Mouse (Mus musculus) neutrophil, adult 5-6 weeks (primary cell): Measurements from ENCODE around the gene Sycp1. TPM values are rescaled to one million over a fixed set of nuclear protein-coding genes. Genes with fewer than 3 reads are reported as not detected.

Source experiments
- ATAC-seq: fragments of 151-379, 151-347 bp; 2 replicates; pipeline ENCODE4 v1.8.0; 2017; ENCODE audit warnings: mild to moderate bottlenecking, moderate TSS enrichment; ENCODE audit not compliant: insufficient number of reproducible peaks, poor library complexity, low FRiP score, severe bottlenecking; ENCODE audit errors: extremely low read depth
- total RNA-seq: library from RNA; stranded (forward); fragments of 200-1000 nt; gene quantifications from 2 replicates; pipeline ENCODE4 v1.2.3, GENCODE M21; 2017

Gene Sycp1
- total RNA-seq, 1 experiment from 2014 or later = not detected

DNA sequence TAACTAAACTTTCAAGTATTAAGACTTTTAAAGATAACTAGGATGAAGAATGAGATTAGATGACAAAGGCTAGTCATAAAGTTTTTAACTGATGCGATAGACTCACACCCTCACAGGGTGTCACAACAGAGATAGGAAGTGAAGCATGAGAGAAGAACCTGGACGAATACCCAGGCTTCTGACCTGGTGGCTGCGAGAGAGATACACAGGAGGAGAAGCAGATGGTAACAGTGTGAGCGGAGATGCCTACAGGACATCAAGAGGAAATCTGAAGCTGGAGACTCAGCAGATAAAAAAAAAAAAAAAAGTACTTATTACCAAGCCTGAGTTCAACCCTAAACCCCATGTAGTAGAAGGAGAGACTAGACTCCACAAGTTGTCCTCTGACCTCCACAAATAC lies 162.9 kb downstream of the Sycp1 start:
- ATAC-seq = no peak

Other genes with a start within 250 kb of the Sycp1 start
- gene Tspan2, start 201.6 kb downstream of the Sycp1 start, total RNA-seq = 32.3 and 35.3 TPM in 2 replicates
- 0.47 and 0.74 TPM in 2 replicates for gene Tshb, start 153.4 kb downstream of the Sycp1 start, total RNA-seq
- not detected in 2 replicates for gene Nr1h5, start 28.0 kb upstream of the Sycp1 start, total RNA-seq
- gene Sike1, start 59.6 kb upstream of the Sycp1 start, total RNA-seq = 85.5 and 92.5 TPM in 2 replicates
- 562 and 607 TPM in 2 replicates for gene Csde1, start 84.3 kb upstream of the Sycp1 start, total RNA-seq
- gene Nras, start 122.2 kb upstream of the Sycp1 start, total RNA-seq = 61.6 and 73.1 TPM in 2 replicates
- 0.23 and 1.6 TPM in 2 replicates for gene Ampd1, start 137.9 kb upstream of the Sycp1 start, total RNA-seq
- gene Dennd2c, start 166.5 kb upstream of the Sycp1 start, total RNA-seq = 0.61 and 0.81 TPM in 2 replicates
- 75.9 and 94.6 TPM in 2 replicates for gene Bcas2, start 235.6 kb upstream of the Sycp1 start, total RNA-seq